Mouse (Mus musculus) small intestine, adult 2 months (tissue): Measurements from ENCODE around the gene Gm26602.

Experiments used
- CTCF ChIP-seq: fragments of 200-500 bp; IDR thresholded peaks from 2 replicates; pipeline ENCODE4 v1.5.1; 2012; ENCODE audit warnings: low read depth, mild to moderate bottlenecking, control low read depth, inconsistent platforms, low read length, moderate library complexity, mixed read lengths; ENCODE audit not compliant: insufficient replicate concordance, insufficient read length; ENCODE audit errors: extremely low read depth
- POLR2A ChIP-seq: fragments of 200-500 bp; IDR thresholded peaks from 2 replicates; pipeline ENCODE4 v1.6.1; 2012; ENCODE audit warnings: low read depth, mild to moderate bottlenecking, control low read depth, inconsistent platforms, low read length, moderate library complexity

GRCm38 (mm10) chr10:79928907-79929701 is 18.4 kb downstream of the Gm26602 start:
- TF ChIP-seq POLR2A, result no peak
- TF ChIP-seq CTCF, result no peak
